Mouse (Mus musculus) ES-E14 (cell line): Measurements from ENCODE around the gene Rnf39.

ENCODE experiments used
- CHD2 ChIP-seq: IDR thresholded peaks from 2 replicates; pipeline ENCODE4 v1.6.1; 2014; ENCODE audit warnings: mild to moderate bottlenecking, low read depth, low read length, inconsistent platforms
- MAFK ChIP-seq: IDR thresholded peaks from 2 replicates; pipeline ENCODE4 v1.6.1; 2014; ENCODE audit warnings: mild to moderate bottlenecking, low read depth, low read length, inconsistent platforms; ENCODE audit not compliant: insufficient read depth
- ZC3H11A ChIP-seq: IDR thresholded peaks from 2 replicates; pipeline ENCODE4 v1.6.1; 2012; ENCODE audit warnings: low read depth, mild to moderate bottlenecking, inconsistent platforms, low read length, borderline replicate concordance
- ZNF384 ChIP-seq: IDR thresholded peaks from 2 replicates; pipeline ENCODE4 v1.6.1; 2012; ENCODE audit warnings: low read depth, low read length, inconsistent platforms

DNA sequence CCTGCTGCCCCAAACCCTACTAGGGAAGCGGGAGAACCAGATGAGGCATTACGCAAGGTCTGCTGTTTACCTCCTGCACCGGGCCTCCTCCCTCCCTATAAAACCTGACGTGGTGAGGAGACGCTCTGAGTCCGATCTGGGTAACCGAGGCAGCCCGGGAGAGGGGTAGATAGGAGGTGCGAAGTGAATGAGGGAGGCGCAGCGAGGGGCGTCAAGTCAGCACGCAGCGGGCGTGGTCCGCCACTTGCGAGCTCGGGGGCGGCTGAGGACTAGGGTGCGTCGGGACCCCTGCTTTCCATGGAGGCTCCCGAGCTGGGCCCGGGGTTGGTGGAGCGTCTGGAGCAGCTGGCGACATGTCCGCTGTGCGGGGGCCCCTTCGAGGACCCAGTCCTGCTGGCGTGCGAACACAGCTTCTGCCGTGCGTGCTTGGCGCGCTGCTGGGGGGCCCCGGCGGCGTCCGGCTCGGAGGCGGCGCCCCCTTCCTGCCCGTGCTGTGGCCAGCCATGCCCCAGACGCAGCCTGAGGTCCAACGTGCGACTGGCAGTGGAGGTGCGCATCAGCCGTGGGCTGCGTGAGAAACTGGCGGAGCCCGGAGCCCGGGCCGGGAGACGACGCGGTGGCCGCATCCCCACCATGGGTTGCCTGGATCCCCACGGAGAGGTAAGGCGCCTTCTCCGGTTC is at the start of gene Rnf39:
- TF ChIP-seq ZC3H11A (no peak), CHD2 (no peak), ZNF384 (no peak), MAFK (no peak)
